Mouse (Mus musculus) hindbrain, embryonic 16.5 days (tissue): ENCODE results near the gene Nsmce3. TPM values are rescaled to one million over a fixed set of nuclear protein-coding genes. Genes with fewer than 3 reads are reported as not detected.

Experiments used
- ATAC-seq: fragments of 200-750 bp; cut with Nextera tagmentation; 2 replicates; pipeline ENCODE4 v1.8.0; 2017; ENCODE audit warnings: moderate TSS enrichment, moderate library complexity
- H3K27ac ChIP-seq: fragments of 300-500 bp; sonication (generic); 2 replicates; pipeline ENCODE4 v1.5.1; 2014; ENCODE audit warnings: low read depth, mild to moderate bottlenecking, control low read depth, low read length, moderate library complexity
- H3K27me3 ChIP-seq: fragments of 300-500 bp; sonication (generic); replicated peaks from 2 replicates; pipeline ENCODE4 v1.6.1; 2014; ENCODE audit warnings: low read length; ENCODE audit not compliant: control insufficient read depth, insufficient read depth
- H3K36me3 ChIP-seq: fragments of 300-500 bp; sonication (generic); 2 replicates; pipeline ENCODE4 v1.6.1; 2014; ENCODE audit warnings: mild to moderate bottlenecking, low read length, moderate library complexity, mixed read lengths; ENCODE audit not compliant: control insufficient read depth, insufficient read depth
- H3K4me1 ChIP-seq: fragments of 300-500 bp; sonication (generic); 2 replicates; pipeline ENCODE4 v1.6.1; 2014; ENCODE audit warnings: low read depth, low read length; ENCODE audit not compliant: control insufficient read depth, insufficient read depth
- H3K4me2 ChIP-seq: fragments of 300-500 bp; sonication (generic); 2 replicates; pipeline ENCODE4 v1.6.1; 2014; ENCODE audit warnings: mild to moderate bottlenecking, low read length, control low read depth, moderate library complexity
- H3K4me3 ChIP-seq: fragments of 300-500 bp; sonication (generic); 2 replicates; pipeline ENCODE4 v1.5.1; 2014; ENCODE audit warnings: mild to moderate bottlenecking, low read length, control low read depth, moderate library complexity
- H3K9ac ChIP-seq: fragments of 300-500 bp; sonication (generic); 2 replicates; pipeline ENCODE4 v1.6.1; 2014; ENCODE audit warnings: low read depth, mild to moderate bottlenecking, control low read depth, low read length, moderate library complexity
- H3K9me3 ChIP-seq: fragments of 300-500 bp; sonication (generic); 2 replicates; pipeline ENCODE4 v1.6.1; 2014; ENCODE audit warnings: mild to moderate bottlenecking, low read length, moderate library complexity; ENCODE audit not compliant: control insufficient read depth
- WGBS: fragments of 180-500 bp; shearing (Covaris S2); extraction: QIAGEN DNeasy Blood & Tissue Kit; methylation state at CpG from one replicate; pipeline ENCODE4 v1.1.7; 2014; 5-methylcytosine and 5-hydroxymethylcytosine counted together
- polyA plus RNA-seq: library from polyadenylated mRNA; unstranded; fragments of >200 nt; fragmentation: Nextera tagmentation; extraction: Ambion mirVana; gene quantifications from 2 replicates; pipeline ENCODE4 v1.2.1, GENCODE M21; 2015

Nsmce3 gene
- polyA plus RNA-seq, 1 experiment from 2014 or later: 10.9 TPM

- no peak overlapping the region for H3K4me3 ChIP-seq
- H3K27me3 ChIP-seq: no peaks in the 10 kb centered on the region
- ATAC-seq: no peak
- no peaks in the 10 kb centered on the region for H3K4me1 ChIP-seq
- no peaks in the 10 kb centered on the region for H3K9me3 ChIP-seq
- H3K4me2 ChIP-seq: no peak overlapping the region
- no peak overlapping the region for H3K9ac ChIP-seq
- no peak overlapping the region for H3K27ac ChIP-seq
- no peaks in the 10 kb centered on the region for H3K36me3 ChIP-seq
- WGBS: 87% methylated on average over 5 of the region's 5 CpGs
Observed at GRCm38 (mm10) chr7:64821081-64821480, 51.7 kb downstream of the Nsmce3 start.

DNA sequence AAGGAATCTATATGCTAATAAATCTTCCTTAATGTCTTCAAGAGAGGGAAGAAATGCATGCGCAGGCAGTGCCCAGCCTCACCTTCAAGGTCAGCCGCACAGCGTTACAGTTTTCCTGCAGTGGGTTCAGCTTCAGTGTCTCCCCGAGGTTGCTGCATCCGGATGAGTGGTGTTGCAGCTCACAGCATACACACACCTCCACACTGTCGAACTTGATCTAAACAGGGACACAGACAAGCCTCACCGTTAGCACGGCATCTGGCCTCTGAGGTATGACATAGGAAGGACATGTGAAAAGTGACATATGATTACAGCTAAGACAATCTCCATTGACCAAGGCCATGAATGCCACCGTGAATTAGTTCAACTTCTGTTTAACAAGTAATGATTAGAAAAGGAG is 53.1 kb downstream of the Nsmce3 start:
- H3K4me1 ChIP-seq: no peaks in the 10 kb centered on the region
- H3K9me3 ChIP-seq: no peaks in the 10 kb centered on the region
- H3K4me3 ChIP-seq: no peak overlapping the region
- no peaks in the 10 kb centered on the region for H3K36me3 ChIP-seq
- no peak for ATAC-seq
- H3K27me3 ChIP-seq: no peaks in the 10 kb centered on the region
- H3K27ac ChIP-seq: no peak overlapping the region
- 82% methylated on average over 9 of the region's 9 CpGs for WGBS
- H3K9ac ChIP-seq: no peak overlapping the region
- no peak overlapping the region for H3K4me2 ChIP-seq
